Mouse (Mus musculus): Measurements from ENCODE around the gene Rdh8. TPM values are rescaled to one million over a fixed set of nuclear protein-coding genes. Genes with fewer than 3 reads are reported as not detected.

The Rdh8 gene
- not detected for polyA plus RNA-seq (2015; fragmentation: Illumina TruSeq; extraction: RNeasy Lipid Tissue Mini Kit (QIAGEN cat#74804); ENCODE audit: insufficient read depth, low read depth, low replicate concordance)

DNA sequence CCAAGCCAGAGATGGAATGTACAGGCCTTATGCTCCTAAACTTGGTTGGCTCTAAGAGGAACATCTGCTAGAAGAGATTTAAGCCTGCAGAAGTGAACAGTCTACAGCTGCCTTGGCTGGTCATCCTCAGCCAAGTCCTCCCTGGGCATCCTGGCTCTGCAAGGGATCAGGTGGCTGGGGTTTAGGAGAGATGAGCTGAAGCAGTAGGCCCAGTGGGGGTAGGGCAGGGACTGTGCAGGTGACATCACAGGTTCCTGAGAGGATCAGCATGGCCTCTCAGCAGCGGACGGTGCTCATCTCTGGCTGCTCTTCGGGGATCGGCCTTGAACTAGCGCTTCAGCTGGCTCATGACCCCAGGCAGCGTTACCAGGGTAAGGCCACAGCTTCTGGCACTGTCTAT, at the start of gene Rdh8:
Rdh8 (plus strand) TSS at position 268 of the 400 bp plus-strand sequence.

DNA sequence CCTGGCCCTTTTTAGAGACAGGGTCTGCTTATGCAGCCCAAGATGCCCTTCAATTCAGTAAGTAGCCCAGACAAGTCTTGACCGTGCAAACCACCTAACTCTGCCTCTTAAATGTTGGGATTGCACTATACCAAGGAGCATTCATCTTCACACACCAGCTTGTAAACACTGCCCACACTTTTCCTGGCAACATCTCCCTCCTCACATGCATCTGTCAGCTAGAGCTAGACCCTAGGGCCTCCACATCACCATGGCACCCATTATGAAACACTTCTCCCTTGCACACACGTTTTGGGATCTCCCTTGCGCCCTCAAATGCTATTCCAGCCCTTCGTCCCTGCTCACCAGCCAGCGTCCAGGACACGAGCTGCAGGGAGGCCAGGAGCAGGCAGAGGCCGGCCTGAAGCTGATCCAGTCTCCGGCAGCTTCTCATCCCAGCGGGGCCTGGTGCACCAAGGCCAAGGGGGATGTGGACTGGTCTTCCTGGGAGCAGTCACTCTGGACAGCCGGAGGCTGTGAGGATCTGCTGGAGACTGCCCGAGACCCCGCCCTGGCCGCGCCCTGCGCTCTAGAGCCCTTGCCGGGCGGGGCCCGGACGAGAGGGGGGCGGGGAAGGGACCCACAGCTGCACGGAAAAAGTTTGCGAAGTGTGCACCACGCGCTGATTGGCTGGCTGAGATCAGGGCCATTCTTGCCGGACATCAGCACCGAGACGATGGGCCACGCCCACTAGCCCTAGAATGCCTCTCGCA, 3.6 kb upstream of the Rdh8 start, which contains the start of gene Col5a3:
Col5a3 (minus strand) TSS at position 547 of the 752 bp plus-strand sequence.

DNA sequence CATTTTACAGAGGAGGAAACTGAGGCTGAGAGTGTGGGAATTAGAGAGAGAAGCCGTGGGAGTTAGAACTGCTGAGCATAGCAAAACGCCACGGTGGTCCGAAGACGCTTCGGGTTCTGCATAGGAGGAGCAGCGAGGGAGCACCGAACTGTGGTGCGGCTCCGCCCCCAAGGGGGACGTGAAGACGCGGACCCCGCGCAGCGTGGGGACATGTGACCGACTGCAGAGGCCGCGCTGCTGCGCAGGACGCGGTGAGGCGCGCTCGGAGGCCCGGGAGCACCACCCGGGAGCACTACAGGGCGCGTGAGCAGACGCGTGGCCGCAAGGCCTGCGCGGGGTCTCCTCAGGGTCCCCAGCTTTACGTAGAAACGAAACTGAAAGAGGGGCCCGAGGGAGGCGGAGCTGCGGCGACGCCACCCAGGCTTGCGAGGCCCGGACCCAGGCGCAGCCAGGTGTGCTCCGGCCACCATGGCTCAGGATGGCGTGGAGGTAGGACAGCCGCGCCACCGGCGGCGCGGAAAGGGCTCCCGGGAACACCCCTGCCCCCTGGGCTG, 50.2 kb downstream of the Rdh8 start, which contains the start of gene A230050P20Rik:
A230050P20Rik (plus strand) TSS at position 195 of the 554 bp plus-strand sequence.

Other genes starting within 250 kb of the Rdh8 start
- 1.9 TPM for gene Zfp846, start 237.2 kb upstream of the Rdh8 start, polyA plus RNA-seq (2015; fragmentation: Illumina TruSeq; extraction: RNeasy Lipid Tissue Mini Kit (QIAGEN cat#74804); ENCODE audit: insufficient read depth, low read depth, low replicate concordance)
- gene Ubl5, start 175.6 kb upstream of the Rdh8 start, polyA plus RNA-seq (2015; fragmentation: Illumina TruSeq; extraction: RNeasy Lipid Tissue Mini Kit (QIAGEN cat#74804); ENCODE audit: insufficient read depth, low read depth, low replicate concordance) = 85.3 TPM
- gene Fbxl12, start 173.7 kb upstream of the Rdh8 start, polyA plus RNA-seq (2015; fragmentation: Illumina TruSeq; extraction: RNeasy Lipid Tissue Mini Kit (QIAGEN cat#74804); ENCODE audit: insufficient read depth, low read depth, low replicate concordance) = 8.1 TPM
- 2.8 TPM for gene Pin1, start 166.4 kb upstream of the Rdh8 start, polyA plus RNA-seq (2015; fragmentation: Illumina TruSeq; extraction: RNeasy Lipid Tissue Mini Kit (QIAGEN cat#74804); ENCODE audit: insufficient read depth, low read depth, low replicate concordance)
- 0.57 TPM for gene Olfm2, start 72.2 kb upstream of the Rdh8 start, polyA plus RNA-seq (2015; fragmentation: Illumina TruSeq; extraction: RNeasy Lipid Tissue Mini Kit (QIAGEN cat#74804); ENCODE audit: insufficient read depth, low read depth, low replicate concordance)
- gene Col5a3, start 3.4 kb upstream of the Rdh8 start, polyA plus RNA-seq (2015; fragmentation: Illumina TruSeq; extraction: RNeasy Lipid Tissue Mini Kit (QIAGEN cat#74804); ENCODE audit: insufficient read depth, low read depth, low replicate concordance) = 10.9 TPM
- gene A230050P20Rik, start 50.1 kb downstream of the Rdh8 start, polyA plus RNA-seq (2015; fragmentation: Illumina TruSeq; extraction: RNeasy Lipid Tissue Mini Kit (QIAGEN cat#74804); ENCODE audit: insufficient read depth, low read depth, low replicate concordance) = 12.9 TPM
- 1.1 TPM for gene Angptl6, start 61.2 kb downstream of the Rdh8 start, polyA plus RNA-seq (2015; fragmentation: Illumina TruSeq; extraction: RNeasy Lipid Tissue Mini Kit (QIAGEN cat#74804); ENCODE audit: insufficient read depth, low read depth, low replicate concordance)
- 21.0 TPM for gene Ppan, start 69.7 kb downstream of the Rdh8 start, polyA plus RNA-seq (2015; fragmentation: Illumina TruSeq; extraction: RNeasy Lipid Tissue Mini Kit (QIAGEN cat#74804); ENCODE audit: insufficient read depth, low read depth, low replicate concordance)
- 46.1 TPM for gene Eif3g, start 80.1 kb downstream of the Rdh8 start, polyA plus RNA-seq (2015; fragmentation: Illumina TruSeq; extraction: RNeasy Lipid Tissue Mini Kit (QIAGEN cat#74804); ENCODE audit: insufficient read depth, low read depth, low replicate concordance)
- 4.3 TPM for gene Dnmt1, start 141.4 kb downstream of the Rdh8 start, polyA plus RNA-seq (2015; fragmentation: Illumina TruSeq; extraction: RNeasy Lipid Tissue Mini Kit (QIAGEN cat#74804); ENCODE audit: insufficient read depth, low read depth, low replicate concordance)
- 3.5 TPM for gene S1pr2, start 158.3 kb downstream of the Rdh8 start, polyA plus RNA-seq (2015; fragmentation: Illumina TruSeq; extraction: RNeasy Lipid Tissue Mini Kit (QIAGEN cat#74804); ENCODE audit: insufficient read depth, low read depth, low replicate concordance)
- 13.8 TPM for gene Mrpl4, start 184.2 kb downstream of the Rdh8 start, polyA plus RNA-seq (2015; fragmentation: Illumina TruSeq; extraction: RNeasy Lipid Tissue Mini Kit (QIAGEN cat#74804); ENCODE audit: insufficient read depth, low read depth, low replicate concordance)
- gene Icam1, start 197.5 kb downstream of the Rdh8 start, polyA plus RNA-seq (2015; fragmentation: Illumina TruSeq; extraction: RNeasy Lipid Tissue Mini Kit (QIAGEN cat#74804); ENCODE audit: insufficient read depth, low read depth, low replicate concordance) = 7.2 TPM
- not detected for gene Icam4, start 210.9 kb downstream of the Rdh8 start, polyA plus RNA-seq (2015; fragmentation: Illumina TruSeq; extraction: RNeasy Lipid Tissue Mini Kit (QIAGEN cat#74804); ENCODE audit: insufficient read depth, low read depth, low replicate concordance)
- not detected for gene Icam5, start 213.6 kb downstream of the Rdh8 start, polyA plus RNA-seq (2015; fragmentation: Illumina TruSeq; extraction: RNeasy Lipid Tissue Mini Kit (QIAGEN cat#74804); ENCODE audit: insufficient read depth, low read depth, low replicate concordance)
- gene Zglp1, start 248.6 kb downstream of the Rdh8 start, polyA plus RNA-seq (2015; fragmentation: Illumina TruSeq; extraction: RNeasy Lipid Tissue Mini Kit (QIAGEN cat#74804); ENCODE audit: insufficient read depth, low read depth, low replicate concordance) = not detected